In the genomic region with DNA sequence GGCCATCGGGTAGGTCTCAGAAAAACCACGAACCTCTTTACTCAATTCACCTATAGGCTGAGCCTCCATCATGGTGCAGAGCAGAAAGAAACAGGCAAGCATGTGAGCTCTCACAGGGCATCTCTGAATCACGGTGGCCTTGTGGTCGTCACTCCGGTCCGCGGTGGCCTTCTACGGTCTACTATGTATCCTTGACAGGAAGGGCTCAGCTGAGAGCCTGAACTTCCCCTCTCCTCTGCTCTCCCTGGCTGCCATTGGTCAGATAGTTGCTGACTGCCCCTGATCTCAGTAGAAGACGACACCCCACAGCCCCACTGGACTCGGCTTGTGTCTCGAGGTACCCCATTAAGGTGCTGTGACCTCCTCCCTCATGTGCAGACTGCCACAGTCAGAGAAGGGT, we compare ENCODE assay signal across 19 mouse cellular contexts. TPM values are rescaled to one million over a fixed set of nuclear protein-coding genes. Genes with fewer than 3 reads are reported as not detected.
"Had no signal": no experiment of that assay in that cellular context is flagged by ENCODE, and none has a peak within 500 bp of the region (broad histone marks: within the 10 kb centered on the region; RNA-seq: fewer than 3 reads in every experiment).

No protein-coding gene starts in this region.

- DNase-seq: kidney, adult 18-20 months; kidney, adult 9 months; kidney, postnatal 14 days; kidney, postnatal 4 days; liver, embryonic 13.5 days; lung, embryonic 14.5 days; lung, postnatal 36 days; thymus, adult 18-20 months; thymus, postnatal 36 days had no signal

- H3K9ac ChIP-seq: liver, embryonic 13.5 days; lung, embryonic 14.5 days; midbrain, embryonic 15.5 days; neural tube, embryonic 13.5 days had no signal

- H3K4me3 ChIP-seq: liver, embryonic 13.5 days; megakaryocyte, embryonic 14.5 days; midbrain, embryonic 10.5 days; midbrain, embryonic 15.5 days; neural tube, embryonic 13.5 days had no signal

- ATAC-seq: lung, postnatal 0 days; midbrain, embryonic 15.5 days had no signal

- H3K27me3 ChIP-seq: liver, embryonic 13.5 days; midbrain, embryonic 15.5 days; neural tube, embryonic 13.5 days had no signal

- H3K4me2 ChIP-seq: liver, embryonic 13.5 days; lung, embryonic 14.5 days; midbrain, embryonic 15.5 days; neural tube, embryonic 13.5 days had no signal

- H3K36me3 ChIP-seq: liver, embryonic 13.5 days; midbrain, embryonic 10.5 days; midbrain, embryonic 15.5 days; neural tube, embryonic 13.5 days had no signal

- H3K4me1 ChIP-seq: liver, embryonic 13.5 days; midbrain, embryonic 15.5 days; neural tube, embryonic 13.5 days had no signal

- H3K9me3 ChIP-seq: liver, embryonic 13.5 days; megakaryocyte, embryonic 14.5 days; midbrain, embryonic 10.5 days; midbrain, embryonic 15.5 days; neural tube, embryonic 13.5 days had no signal

- H3K27ac ChIP-seq: liver, embryonic 13.5 days; midbrain, embryonic 10.5 days; midbrain, embryonic 15.5 days; neural tube, embryonic 13.5 days had no signal

RNA-seq across cellular contexts. Expression of gene Slc24a4, which starts 44.2 kb away (rescaled TPM):
- total RNA-seq: liver, adult 2 months; neutrophil, adult 5-6 weeks had no signal
- polyA plus RNA-seq: limb, embryonic 11.5 days; liver, adult 2 months; small intestine, adult 2 months; spleen, adult 2 months had no signal
